Mouse (Mus musculus) 3T3-L1 (cell line): ENCODE measurements around the gene H3f3a.

ENCODE experiments used
- DNase-seq: peaks from one replicate; pipeline ENCODE4 v3.0.0-alpha.2; 2015; ENCODE audit warnings: low read depth, low spot score

The H3f3a gene

GRCm38 (mm10) chr1:180823716-180824115, 10.0 kb upstream of the H3f3a start:
- no peak for DNase-seq

- DNase-seq = no peak
Observed at GRCm38 (mm10) chr1:180822276-180822675, 8.5 kb upstream of the H3f3a start.

- no peak for DNase-seq
Observed at GRCm38 (mm10) chr1:180821101-180821500, 7.4 kb upstream of the H3f3a start.

- no peak for DNase-seq
Observed at GRCm38 (mm10) chr1:180818000-180818399, 4.3 kb upstream of the H3f3a start.

- DNase-seq = no peak
Observed at GRCm38 (mm10) chr1:180815371-180816024, 1.8 kb upstream of the H3f3a start.

DNA sequence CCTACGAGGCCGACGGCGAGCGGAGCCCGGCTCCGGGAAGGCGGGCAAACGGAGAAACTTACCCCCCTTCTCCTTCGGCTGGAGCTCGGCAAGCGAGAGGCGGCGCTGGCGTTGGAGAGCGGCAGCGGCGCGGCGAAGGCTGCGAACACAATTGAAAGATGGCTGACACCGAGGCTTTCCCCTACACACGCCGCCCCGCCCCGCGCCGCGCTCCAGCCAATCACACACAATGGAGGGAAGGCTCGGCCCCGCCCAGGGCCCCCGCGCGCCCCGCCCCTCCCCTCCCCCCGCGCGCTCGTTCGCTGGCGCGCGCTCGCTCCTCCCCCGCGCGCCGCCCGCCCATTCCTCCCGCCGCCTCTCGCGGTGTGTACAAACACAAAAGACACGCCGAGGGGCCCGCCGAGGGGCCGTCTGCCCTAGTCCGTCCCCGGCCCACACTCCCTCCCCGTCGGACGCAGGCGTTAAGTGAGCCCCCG, 296 bp downstream of the H3f3a start:
- DNase-seq = peak; percentile 91

GRCm38 (mm10) chr1:180812463-180813408, 1.0 kb downstream of the H3f3a start:
- DNase-seq = peak; percentile 70

GRCm38 (mm10) chr1:180811596-180812462, 1.9 kb downstream of the H3f3a start:
- DNase-seq = peak; percentile 66

- DNase-seq = peak; percentile 73
Observed at GRCm38 (mm10) chr1:180810976-180811375, 2.8 kb downstream of the H3f3a start.

DNA sequence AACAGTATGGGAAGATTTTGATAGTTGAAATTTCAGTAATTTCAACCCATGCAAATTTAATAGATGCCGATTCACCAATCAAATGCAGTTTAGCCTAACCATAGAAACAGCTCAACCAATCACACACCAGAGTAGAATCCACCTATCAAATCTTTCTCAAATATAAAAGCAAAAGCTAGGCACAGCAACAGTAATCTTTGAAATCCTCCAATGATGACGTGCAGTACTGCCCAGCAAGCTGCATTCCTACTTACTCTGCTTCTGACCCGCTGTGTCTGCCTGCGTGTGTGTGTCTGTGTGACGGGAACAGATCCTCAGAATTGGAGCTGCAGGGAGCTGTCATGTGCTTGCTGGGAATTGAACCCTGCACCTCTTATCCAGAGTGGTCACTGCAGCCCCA, 4.9 kb downstream of the H3f3a start:
- no peak for DNase-seq

DNA sequence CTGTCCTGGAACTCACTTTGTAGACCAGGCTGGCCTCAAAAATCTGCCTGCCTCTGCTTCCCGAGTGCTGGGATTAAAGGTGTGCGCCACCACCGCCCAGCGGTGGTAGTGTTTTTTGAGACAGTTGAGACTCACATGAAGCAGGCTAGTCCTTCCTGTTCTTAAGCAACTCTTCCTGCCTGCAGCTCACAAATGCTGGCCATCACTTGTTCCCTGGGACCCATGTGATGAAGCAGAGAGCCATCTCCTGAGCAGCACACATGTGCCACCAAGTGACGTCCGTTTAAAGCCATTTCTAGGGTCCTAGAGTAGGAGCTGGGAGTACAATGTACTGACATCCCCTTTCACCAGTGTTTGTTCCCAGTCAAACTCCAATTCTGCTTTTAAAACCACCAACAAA, 9.9 kb downstream of the H3f3a start:
- DNase-seq = no peak

- peak; percentile 20 for DNase-seq
Observed at GRCm38 (mm10) chr1:180801466-180801994, 12.2 kb downstream of the H3f3a start.

DNA sequence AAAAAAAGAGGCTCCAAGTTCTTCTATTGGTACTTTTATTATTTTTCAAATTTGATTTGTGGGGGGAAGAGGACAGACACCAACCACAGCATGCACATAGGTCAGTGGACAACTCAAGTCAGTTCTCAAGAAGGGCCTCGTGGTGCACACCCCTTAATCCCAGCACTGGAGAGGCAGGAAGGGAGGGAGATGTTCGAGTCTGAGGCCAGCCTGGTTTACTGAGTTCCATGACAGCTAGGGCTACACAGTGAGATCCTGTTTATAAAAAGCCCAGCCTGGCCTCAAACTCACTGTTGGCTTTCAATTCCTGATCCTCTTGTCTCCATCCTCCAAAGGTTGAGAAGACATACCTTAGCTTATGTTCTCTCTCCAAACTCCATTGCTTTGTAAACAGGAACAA, 12.9 kb downstream of the H3f3a start:
- no peak for DNase-seq

DNA sequence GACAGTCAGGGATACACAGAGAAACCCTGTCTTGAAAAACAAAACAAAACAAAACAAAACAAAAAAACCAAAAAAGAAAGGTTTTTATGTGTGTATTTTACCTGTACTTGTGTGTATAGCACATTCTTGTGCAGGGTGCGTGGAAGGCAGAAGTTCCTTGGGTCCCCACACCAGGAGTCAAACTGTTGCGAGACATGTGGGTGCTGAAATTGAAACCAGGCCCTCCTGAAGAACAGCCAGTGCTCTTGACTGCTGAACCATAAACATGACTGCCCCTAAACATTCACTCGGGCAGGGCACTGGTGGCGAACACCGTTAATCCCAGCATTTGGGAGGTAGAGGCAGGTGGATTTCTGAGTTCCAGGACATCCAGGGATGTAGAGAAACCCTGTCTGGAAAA, 13.7 kb downstream of the H3f3a start:
- DNase-seq = no peak

- DNase-seq = no peak
Observed at GRCm38 (mm10) chr1:180799253-180799652, 14.5 kb downstream of the H3f3a start.

DNA sequence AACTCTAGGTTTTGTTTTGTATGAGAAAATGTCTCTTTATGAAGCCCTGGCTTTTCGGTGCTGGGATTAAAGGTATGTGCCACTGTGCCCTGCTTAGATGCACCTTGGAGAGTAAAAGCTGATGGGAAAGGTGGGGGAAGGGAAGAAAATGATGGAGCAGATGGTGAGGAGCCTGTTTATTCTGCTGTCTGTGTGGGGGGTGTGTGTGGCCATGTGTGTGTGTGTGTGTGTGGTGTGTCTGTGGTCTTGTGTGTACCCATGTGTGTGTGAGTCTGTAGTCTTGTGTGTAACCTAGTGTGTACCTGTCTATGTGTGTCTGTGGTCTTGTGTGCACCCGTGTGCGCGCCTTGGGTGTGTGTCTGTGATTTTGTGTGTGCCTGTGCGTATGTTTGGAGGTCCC, 15.1 kb downstream of the H3f3a start:
- no peak for DNase-seq

DNA sequence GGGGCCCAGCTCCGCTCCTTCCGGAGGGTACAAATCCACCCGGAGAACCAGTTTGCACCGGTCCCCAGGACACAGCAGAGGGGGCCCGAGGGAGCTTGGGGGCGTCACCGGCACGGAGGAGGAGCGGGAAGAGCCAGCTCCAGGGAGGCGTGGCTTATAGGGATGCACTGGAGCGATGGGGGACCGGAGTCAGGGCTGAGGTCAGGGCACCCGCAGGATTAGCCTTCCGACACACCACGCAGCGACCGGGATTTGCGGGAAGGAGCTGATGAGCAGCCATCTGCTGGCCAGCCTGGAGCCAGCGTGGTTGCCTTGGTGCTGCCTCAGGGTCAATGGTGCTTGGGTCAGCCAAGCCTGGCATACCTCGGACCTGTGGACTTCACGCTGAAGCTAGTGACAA, 19.6 kb downstream of the H3f3a start:
- no peak for DNase-seq

DNA sequence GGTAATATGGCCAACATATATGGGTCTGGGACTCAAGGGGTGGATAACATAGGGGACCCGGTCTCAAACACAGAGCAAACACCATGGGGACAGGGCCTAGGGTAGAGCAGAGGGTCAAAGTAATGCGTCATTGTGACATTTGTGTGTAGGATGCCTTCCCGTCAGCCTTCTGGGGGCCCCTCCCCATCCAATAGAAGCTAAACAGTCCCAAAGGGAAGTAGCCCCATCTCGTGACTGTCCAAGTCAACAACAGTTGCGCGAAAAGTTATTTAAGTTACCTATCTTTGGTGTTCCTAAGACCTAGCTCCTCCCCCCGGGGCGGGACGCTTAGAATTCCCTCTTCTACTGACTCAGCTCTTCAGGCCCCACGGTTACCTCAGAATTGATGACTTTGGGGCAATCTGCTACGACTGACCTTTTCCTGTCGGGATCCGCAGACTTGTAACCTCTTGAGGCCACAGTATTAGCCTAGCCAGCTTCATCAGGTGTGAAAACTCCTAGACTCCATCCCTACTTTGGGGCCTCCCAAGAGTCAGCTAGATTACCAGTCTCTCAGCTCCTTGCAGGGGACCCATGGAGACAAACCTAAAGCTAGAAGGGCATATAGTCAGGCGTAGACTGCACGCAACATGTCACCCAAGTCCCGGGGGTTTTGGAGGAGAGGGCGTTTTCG, 20.2 kb downstream of the H3f3a start:
- no peak for DNase-seq

- DNase-seq = peak; percentile 46
Observed at GRCm38 (mm10) chr1:180792814-180793213, 20.9 kb downstream of the H3f3a start.

GRCm38 (mm10) chr1:180791821-180792480, 21.8 kb downstream of the H3f3a start:
- DNase-seq = peak; percentile 18

GRCm38 (mm10) chr1:180783580-180783928, 30.2 kb downstream of the H3f3a start:
- no peak for DNase-seq
